Mouse (Mus musculus): ENCODE results near the gene Rnf126.

DNA sequence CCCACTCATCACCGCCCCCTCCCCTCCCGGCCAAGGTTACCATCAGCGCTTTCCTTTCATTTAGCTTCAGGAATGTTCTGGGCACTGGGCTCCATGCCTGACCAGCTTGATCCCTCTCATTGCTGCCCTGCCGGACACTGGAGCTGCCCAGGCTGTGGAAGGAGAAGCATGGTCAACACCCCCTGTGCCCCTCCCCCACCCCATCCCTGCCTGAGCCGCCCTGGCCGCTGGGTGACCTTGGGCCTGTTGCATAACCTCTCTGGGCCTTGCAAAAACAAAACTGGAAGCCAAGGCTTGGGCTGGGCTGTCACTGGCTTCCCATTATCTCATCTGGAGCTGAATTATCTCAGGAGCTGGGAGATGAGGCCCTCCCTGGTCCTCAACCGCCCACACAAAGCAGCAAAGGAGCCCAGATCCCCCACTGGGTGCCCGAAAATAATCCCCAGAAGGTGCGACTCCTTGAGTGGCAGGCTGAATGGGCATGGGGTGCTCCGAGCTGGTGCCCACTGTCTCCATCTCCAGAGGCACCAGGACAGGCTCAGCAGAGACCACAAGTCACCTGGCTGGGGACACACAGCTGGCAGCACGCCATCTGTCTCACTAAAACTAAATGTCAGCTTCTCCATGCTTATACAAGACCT, 35.7 kb upstream of the Rnf126 start:
- no peak for TF ChIP-seq CTCF (IDR thresholded peaks at IDR 0.05; ENCODE audit: extremely low read depth, insufficient read depth, low read length)
- TF ChIP-seq POLR2A (IDR thresholded peaks at IDR 0.05; ENCODE audit: extremely low read depth, insufficient read depth, low read length) = no peak
